Mouse (Mus musculus) cerebellum, adult 9-11 months (tissue): ENCODE measurements around the gene Ndufaf7.
A peak's percentile ranks its signal among the peaks of the same experiment; 100 is the strongest.

Source experiments
- DNase-seq: peaks from one replicate; pipeline ENCODE4 v3.0.0; 2022

Gene Ndufaf7

DNA sequence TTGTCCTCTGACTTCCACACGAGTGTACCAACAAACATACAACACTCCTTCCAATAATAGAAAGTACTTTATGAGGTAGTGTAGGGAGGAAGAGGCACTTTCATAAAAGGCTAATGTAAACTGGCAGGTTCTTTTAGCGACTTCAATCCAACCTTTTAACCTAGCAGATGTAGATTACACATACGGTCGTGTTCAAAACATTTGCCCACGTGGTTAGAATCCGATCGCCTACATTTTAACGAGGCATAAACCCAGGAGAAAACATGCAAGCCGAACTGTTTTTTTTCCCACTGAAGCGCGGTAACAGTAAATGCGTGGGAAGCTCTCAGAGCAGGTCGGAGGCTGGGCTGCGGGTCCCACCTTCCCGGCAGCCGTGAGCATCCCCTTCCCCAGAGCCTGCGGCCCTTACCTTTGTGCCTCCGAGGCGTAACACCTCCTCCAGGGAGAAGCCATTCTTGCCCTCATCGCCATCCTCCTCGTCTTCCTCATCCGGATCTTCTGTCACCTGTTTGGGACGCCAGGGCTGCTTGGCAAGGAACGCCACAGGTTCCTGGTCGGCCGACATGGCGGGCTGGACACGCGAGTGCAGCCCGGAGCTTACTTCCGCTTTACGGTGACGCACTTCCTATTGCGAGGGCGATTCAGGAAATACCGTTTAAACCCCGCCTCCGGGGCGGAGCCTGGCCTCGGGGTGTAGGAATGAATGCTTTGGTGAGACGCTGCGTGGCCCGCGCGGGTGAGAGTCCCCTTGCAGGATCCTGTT is at the start of gene Ndufaf7, which contains the start of gene Cebpz:
TSS of gene Ndufaf7 (plus strand) at position 671 of the 763 bp plus-strand sequence.
TSS of gene Cebpz (minus strand) at position 601 of the 763 bp plus-strand sequence.
- DNase-seq, result peak; percentile 98

DNA sequence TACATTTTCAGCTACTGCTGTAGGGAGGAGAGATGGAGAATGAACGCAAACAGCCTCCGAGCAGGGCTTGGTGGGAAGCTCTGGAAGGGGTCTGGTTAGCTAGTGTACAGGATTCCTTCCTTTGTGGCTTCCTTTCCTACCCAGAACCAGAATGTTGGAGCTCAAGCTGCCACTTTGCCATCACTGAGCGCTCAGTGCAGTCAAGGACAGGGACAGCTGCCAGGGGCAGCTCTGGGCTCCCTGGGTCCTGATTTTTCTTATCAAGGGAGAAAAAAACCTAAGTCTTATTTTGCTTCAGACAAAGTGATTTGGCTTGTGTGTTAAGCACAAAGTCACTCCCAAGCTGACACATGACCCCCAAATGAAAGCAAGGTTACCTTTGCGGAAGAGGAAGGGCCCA is 48.4 kb upstream of the Ndufaf7 start:
- DNase-seq, result no peak

GRCm38 (mm10) chr17:78889184-78889583 is 47.8 kb upstream of the Ndufaf7 start:
- DNase-seq, result peak; percentile 29

DNA sequence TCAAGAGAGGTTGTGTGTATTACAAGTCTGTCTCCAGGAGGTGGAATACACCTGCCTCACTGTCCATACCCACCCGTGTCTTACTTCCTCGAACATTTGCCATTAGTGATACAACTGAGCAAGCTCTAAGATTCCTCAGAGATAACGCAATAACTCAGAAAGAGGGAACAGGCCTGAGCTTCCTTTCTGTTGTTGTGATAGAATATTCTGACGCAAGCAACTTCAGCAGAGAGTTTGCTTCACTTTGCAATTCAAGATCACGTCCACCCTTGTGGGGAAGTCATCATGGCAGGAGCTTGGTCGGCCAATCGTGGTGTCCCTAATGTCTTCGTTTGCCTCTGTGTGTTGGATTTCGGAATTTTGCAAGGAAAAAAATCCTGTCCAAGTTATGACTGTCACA is 45.9 kb upstream of the Ndufaf7 start:
- DNase-seq, result no peak

GRCm38 (mm10) chr17:78894991-78895390 is 41.9 kb upstream of the Ndufaf7 start:
- DNase-seq, result no peak

GRCm38 (mm10) chr17:78895394-78895793 is 41.5 kb upstream of the Ndufaf7 start:
- no peak for DNase-seq

- DNase-seq, result no peak
These were observed 33.8 kb upstream of the Ndufaf7 start for GRCm38 (mm10) chr17:78903158-78903557.

- no peak for DNase-seq
These were observed 30.0 kb upstream of the Ndufaf7 start, which contains the start of gene Sult6b1 for GRCm38 (mm10) chr17:78906892-78907291. Gene Sult6b1 (minus strand): TSS chr17:78906992.

DNA sequence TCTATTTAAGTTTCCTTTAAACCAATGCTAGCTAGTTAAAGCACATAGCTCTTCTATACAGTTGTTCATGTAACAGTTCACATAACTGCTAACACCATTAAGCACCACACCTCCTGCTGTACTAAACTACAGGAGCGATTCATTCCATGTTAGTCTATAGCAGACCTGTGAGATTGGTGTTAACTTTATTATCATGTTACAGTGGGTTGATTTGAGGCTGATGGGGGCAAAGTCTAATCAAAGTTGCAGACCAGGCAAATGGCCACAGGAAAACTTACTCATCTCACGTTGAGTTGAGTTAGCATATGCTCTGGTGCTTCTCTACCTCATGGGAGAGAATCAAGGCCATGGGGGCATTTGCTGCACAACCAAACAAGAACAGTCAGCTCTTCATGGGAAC is 27.6 kb upstream of the Ndufaf7 start:
- DNase-seq, result no peak

DNA sequence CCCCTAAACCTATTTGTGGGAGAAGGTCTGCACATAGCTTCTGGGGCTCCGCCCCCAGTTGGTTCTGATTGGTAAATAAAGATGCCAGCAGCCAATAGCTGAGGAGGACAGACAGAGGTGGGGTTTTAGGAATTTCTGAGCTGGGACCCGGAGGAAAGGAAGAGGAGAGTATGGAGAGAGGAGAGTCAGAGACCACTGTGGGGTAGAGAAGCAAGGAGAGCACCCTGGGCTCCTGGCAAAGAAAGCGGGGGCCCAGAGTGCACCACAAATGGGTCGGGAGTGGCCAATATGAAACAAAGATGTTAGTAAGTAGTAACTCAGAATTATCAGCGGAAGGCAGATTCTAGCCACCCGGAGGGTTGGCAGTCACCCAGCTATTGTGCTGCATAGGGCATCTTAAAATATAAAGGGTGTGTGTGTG is 24.1 kb upstream of the Ndufaf7 start:
- peak; percentile 40 for DNase-seq

- no peak for DNase-seq
These were observed 23.0 kb upstream of the Ndufaf7 start for GRCm38 (mm10) chr17:78913921-78914320.

DNA sequence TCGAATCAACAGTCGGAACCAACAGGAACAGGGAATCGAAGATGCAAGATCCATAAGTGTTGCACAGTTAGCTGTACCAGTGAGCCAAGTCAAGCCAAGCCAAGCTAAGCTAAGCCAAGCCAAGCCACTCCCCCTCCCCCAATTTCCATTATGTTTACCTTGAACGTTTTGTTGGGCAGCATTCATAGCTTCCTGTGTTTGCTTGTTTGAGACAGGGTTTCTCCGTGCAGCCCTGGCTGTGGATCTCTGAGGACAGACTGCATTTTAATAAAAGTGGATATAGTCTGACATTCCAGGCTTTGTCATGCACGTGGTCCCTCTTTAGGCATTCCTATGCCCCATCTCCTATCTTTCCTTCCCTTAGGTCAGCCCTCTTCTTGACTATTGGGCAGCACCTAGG is 21.2 kb upstream of the Ndufaf7 start:
- DNase-seq, result no peak

DNA sequence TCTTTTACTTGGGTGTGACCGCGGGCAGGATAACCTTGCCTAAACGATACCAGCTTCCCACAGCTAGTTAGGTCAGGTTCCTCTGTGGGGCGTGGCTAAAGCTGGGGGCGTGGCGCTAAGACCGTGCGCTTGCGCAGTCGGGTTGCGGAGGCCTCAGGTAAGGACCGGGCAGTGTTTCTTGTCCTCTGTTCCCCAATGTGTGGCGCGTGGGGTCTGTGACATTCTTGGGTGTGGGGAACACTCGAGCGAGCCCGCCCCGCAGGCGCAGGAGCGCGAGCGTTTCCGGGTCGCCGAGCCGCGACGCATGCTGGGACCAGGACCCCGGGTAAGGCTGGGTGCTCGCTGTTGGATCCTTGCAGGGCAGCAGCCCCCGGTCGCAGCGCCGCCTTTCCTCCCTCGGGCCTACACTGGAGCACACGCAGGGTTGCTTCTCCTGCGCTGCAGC is 20.5 kb upstream of the Ndufaf7 start, which contains the start of gene Cebpzos:
TSS of gene Cebpzos (plus strand) at position 132 of the 445 bp plus-strand sequence.
- DNase-seq, result peak; percentile 94

- DNase-seq, result no peak
These were observed 20.0 kb upstream of the Ndufaf7 start for GRCm38 (mm10) chr17:78916899-78917298.

GRCm38 (mm10) chr17:78917696-78918095 is 19.2 kb upstream of the Ndufaf7 start:
- DNase-seq, result no peak

- no peak for DNase-seq
These were observed 1.1 kb upstream of the Ndufaf7 start for GRCm38 (mm10) chr17:78935857-78936256.

GRCm38 (mm10) chr17:78937229-78937853 is 405 bp downstream of the Ndufaf7 start:
- DNase-seq, result no peak

- DNase-seq, result no peak
These were observed 2.0 kb downstream of the Ndufaf7 start for GRCm38 (mm10) chr17:78938927-78939326.

DNA sequence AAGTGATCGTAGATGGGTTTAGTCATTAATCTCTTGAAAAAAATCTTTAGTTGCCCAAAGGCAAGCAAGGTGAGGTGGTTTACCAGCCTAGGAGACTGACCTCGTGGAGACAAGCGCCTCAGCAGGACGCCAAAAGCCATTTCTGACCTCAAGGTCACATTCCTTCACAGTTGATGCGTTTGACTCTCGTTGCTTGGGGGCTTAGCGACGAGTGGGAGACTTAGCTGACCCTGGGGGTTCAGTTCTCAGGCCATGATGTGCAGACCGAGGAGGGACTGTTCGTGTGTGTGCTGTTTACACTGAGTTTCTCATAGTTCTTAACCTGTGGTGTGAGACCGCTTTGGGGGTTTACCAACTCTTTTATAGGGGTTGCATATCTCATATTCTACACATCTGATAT is 5.6 kb downstream of the Ndufaf7 start:
- DNase-seq, result no peak

DNA sequence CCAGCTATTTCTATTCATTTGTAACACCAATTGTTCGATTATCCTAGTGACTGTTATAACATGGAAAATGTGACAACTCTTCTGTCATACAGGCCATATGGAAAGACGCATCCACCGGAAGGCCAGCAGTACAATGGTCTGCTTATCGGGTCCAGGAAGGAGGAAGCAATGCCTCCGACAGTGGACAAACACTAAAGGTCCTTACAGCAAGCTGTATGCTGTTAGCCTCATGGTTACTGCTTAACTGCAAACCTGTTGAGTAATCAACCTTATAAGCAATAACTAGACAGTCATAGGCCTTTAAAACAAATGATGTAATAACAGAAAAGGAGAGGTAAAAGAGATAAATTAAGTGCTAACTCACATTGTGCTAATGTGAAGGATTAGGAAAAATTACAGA is 14.3 kb downstream of the Ndufaf7 start:
- no peak for DNase-seq

- DNase-seq, result no peak
These were observed 15.1 kb downstream of the Ndufaf7 start for GRCm38 (mm10) chr17:78952070-78952469.

DNA sequence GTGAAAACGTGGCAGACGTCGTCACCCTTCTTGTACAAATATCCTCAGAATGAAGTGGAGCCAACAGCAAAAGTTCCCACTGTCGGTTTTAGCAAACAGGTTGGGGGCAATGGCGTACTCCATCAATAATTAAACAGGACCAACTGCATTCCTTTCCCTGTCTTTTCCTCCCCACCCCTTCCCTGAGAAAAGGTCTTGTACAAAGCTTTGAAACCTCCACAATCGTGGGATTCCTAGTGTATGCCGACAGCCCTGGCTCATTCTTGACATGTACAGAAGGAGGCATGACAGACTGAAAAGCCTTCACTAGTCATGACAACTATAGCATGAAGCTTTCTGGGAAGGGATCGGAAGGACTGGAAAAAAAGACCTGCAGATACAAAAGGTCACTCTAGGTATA is 16.3 kb downstream of the Ndufaf7 start:
- DNase-seq, result no peak

DNA sequence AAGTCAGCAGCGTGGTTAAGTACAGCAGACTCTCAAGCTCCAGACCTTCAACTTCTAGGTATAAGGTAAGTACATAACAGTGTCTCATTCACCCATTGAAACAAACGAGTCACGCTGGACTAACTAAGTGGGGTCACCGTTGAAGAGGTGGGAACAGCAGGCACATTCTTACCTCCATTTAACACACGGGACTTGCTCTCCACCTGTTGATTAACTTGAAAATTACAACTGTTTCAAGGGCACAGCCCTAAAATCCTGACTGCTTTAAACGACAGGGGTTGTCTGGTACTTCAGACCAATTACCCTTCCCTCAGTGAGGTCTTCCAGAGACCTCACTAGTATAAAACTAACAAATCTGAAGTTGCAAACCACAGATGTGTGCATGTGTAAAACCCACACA is 22.5 kb downstream of the Ndufaf7 start:
- DNase-seq, result no peak

GRCm38 (mm10) chr17:78964387-78964786 is 27.5 kb downstream of the Ndufaf7 start:
- DNase-seq, result no peak
